Mouse (Mus musculus) embryonic facial prominence, embryonic 13.5 days (tissue): ENCODE measurements around the gene Nedd4. TPM values are rescaled to one million over a fixed set of nuclear protein-coding genes. Genes with fewer than 3 reads are reported as not detected.

Experiments
- ATAC-seq: fragments of 200-750 bp; cut with Nextera tagmentation; 2 replicates; pipeline ENCODE4 v1.8.0; 2017; ENCODE audit warnings: low read depth; ENCODE audit not compliant: insufficient number of reproducible peaks, insufficient read depth, low FRiP score, low TSS enrichment
- H3K27ac ChIP-seq: fragments of 300-500 bp; sonication (generic); 2 replicates; pipeline ENCODE4 v1.5.1; 2015; ENCODE audit warnings: moderate library complexity, mild to moderate bottlenecking, inconsistent platforms
- H3K27me3 ChIP-seq: fragments of 300-500 bp; sonication (generic); 2 replicates; pipeline ENCODE4 v1.6.1; 2015; ENCODE audit warnings: mild to moderate bottlenecking, inconsistent platforms
- H3K36me3 ChIP-seq: fragments of 300-500 bp; sonication (generic); 2 replicates; pipeline ENCODE4 v1.6.1; 2015; ENCODE audit warnings: mild to moderate bottlenecking, inconsistent platforms
- H3K4me1 ChIP-seq: fragments of 300-500 bp; sonication (generic); 2 replicates; pipeline ENCODE4 v1.6.1; 2015; ENCODE audit warnings: inconsistent platforms
- H3K4me2 ChIP-seq: fragments of 300-500 bp; sonication (generic); 2 replicates; pipeline ENCODE4 v1.6.1; 2015; ENCODE audit warnings: moderate library complexity, mild to moderate bottlenecking, inconsistent platforms
- H3K4me3 ChIP-seq: fragments of 300-500 bp; sonication (generic); 2 replicates; pipeline ENCODE4 v1.5.1; 2015; ENCODE audit warnings: mild to moderate bottlenecking, inconsistent platforms
- H3K9ac ChIP-seq: fragments of 300-500 bp; sonication (generic); 2 replicates; pipeline ENCODE4 v1.6.1; 2015; ENCODE audit warnings: mild to moderate bottlenecking, inconsistent platforms
- H3K9me3 ChIP-seq: fragments of 300-500 bp; sonication (generic); 2 replicates; pipeline ENCODE4 v1.6.1; 2016; ENCODE audit warnings: inconsistent platforms
- WGBS: fragments of 180-500 bp; shearing (Covaris S2); methylation state at CpG from one replicate; pipeline ENCODE4 v1.1.7; 2015; ENCODE audit warnings: mixed read lengths; 5-methylcytosine and 5-hydroxymethylcytosine counted together
- polyA plus RNA-seq: library from polyadenylated mRNA; unstranded; fragments of >200 nt; fragmentation: Nextera tagmentation; extraction: Ambion mirVana; gene quantifications from 2 replicates; pipeline ENCODE4 v1.2.1, GENCODE M21; 2015

Gene Nedd4
- 659 and 711 TPM in 2 replicates for polyA plus RNA-seq

- peak within 1 kb of the TSS; percentile 90 for H3K4me2 ChIP-seq
- peak within 1 kb of the TSS; percentile 99 for H3K27ac ChIP-seq
- peak; percentile 86 for ATAC-seq
- H3K9me3 ChIP-seq: no peaks in the 10 kb centered on the region
- WGBS: under 1% methylated on average over 61 of the region's 83 CpGs
- H3K4me3 ChIP-seq: peak within 1 kb of the TSS; percentile 98
- peak within 1 kb of the TSS; percentile 100 for H3K9ac ChIP-seq
- no peaks in the 10 kb centered on the region for H3K27me3 ChIP-seq
- peaks cover 41% of the 10 kb centered on the region for H3K4me1 ChIP-seq
- H3K36me3 ChIP-seq: peaks cover 31% of the 10 kb centered on the region
Measured at GRCm38 (mm10) chr9:72661895-72662661, at the start of gene Nedd4. TSS of gene Nedd4 (plus strand) at chr9:72662346.

GRCm38 (mm10) chr9:72613884-72614283 lies 48.3 kb upstream of the Nedd4 start:
- no peak overlapping the region for H3K27ac ChIP-seq
- no peaks in the 10 kb centered on the region for H3K4me1 ChIP-seq
- peaks cover 50% of the 10 kb centered on the region for H3K36me3 ChIP-seq
- WGBS: 75% methylated on average over 2 of the region's 2 CpGs
- H3K27me3 ChIP-seq: no peaks in the 10 kb centered on the region
- no peak for ATAC-seq
- H3K9me3 ChIP-seq: no peaks in the 10 kb centered on the region
- no peak overlapping the region for H3K9ac ChIP-seq
- H3K4me2 ChIP-seq: no peak overlapping the region
- H3K4me3 ChIP-seq: no peak overlapping the region

GRCm38 (mm10) chr9:72614786-72615480 lies 47.2 kb upstream of the Nedd4 start:
- H3K27ac ChIP-seq: peak overlapping the region; percentile 51; the same call in 1 of the 2 replicates
- 72% methylated on average over 6 of the region's 6 CpGs for WGBS

GRCm38 (mm10) chr9:72618037-72618436 lies 44.1 kb upstream of the Nedd4 start:
- Histone ChIP-seq H3K36me3 (peaks cover 46% of the 10 kb centered on the region), H3K4me3 (no peak overlapping the region)
- 85% methylated on average over 3 of the region's 3 CpGs for WGBS

More at GRCm38 (mm10) chr9:72614786-72615480, 47.2 kb upstream of the Nedd4 start:
- H3K9me3 ChIP-seq: no peaks in the 10 kb centered on the region
- H3K27me3 ChIP-seq: no peaks in the 10 kb centered on the region
- H3K4me3 ChIP-seq: no peak overlapping the region
- H3K4me1 ChIP-seq: no peaks in the 10 kb centered on the region
- H3K36me3 ChIP-seq: peaks cover 60% of the 10 kb centered on the region
- ATAC-seq: no peak
- no peak overlapping the region for H3K4me2 ChIP-seq
- H3K9ac ChIP-seq: no peak overlapping the region

GRCm38 (mm10) chr9:72623605-72624004 lies 38.5 kb upstream of the Nedd4 start:
- Histone ChIP-seq H3K9ac (no peak overlapping the region), H3K9me3 (no peaks in the 10 kb centered on the region), H3K4me3 (no peak overlapping the region), H3K27ac (no peak overlapping the region), H3K36me3 (peaks cover 19% of the 10 kb centered on the region), H3K27me3 (no peaks in the 10 kb centered on the region), H3K4me2 (no peak overlapping the region), H3K4me1 (peaks cover 7% of the 10 kb centered on the region)
- WGBS: 79% methylated on average over 1 of the region's 1 CpGs
- no peak for ATAC-seq

More at GRCm38 (mm10) chr9:72618037-72618436, 44.1 kb upstream of the Nedd4 start:
- Histone ChIP-seq H3K9me3 (no peaks in the 10 kb centered on the region), H3K27ac (no peak overlapping the region), H3K9ac (no peak overlapping the region), H3K27me3 (no peaks in the 10 kb centered on the region), H3K4me2 (no peak overlapping the region), H3K4me1 (no peaks in the 10 kb centered on the region)
- ATAC-seq: no peak

- H3K9ac ChIP-seq: no peak overlapping the region
Measured at GRCm38 (mm10) chr9:72627598-72627997, 34.5 kb upstream of the Nedd4 start.

GRCm38 (mm10) chr9:72628591-72628990 lies 33.6 kb upstream of the Nedd4 start:
- no peaks in the 10 kb centered on the region for H3K27me3 ChIP-seq
- H3K4me3 ChIP-seq: no peak overlapping the region
- 14% methylated on average over 2 of the region's 2 CpGs for WGBS
- H3K4me1 ChIP-seq: peaks cover 9% of the 10 kb centered on the region
- no peak overlapping the region for H3K9ac ChIP-seq
- ATAC-seq: no peak
- H3K27ac ChIP-seq: peak overlapping the region; percentile 29
- H3K36me3 ChIP-seq: 0 out of 2 replicates have a peak, but pooled peaks cover 3% of the 10 kb centered on the region
- no peaks in the 10 kb centered on the region for H3K9me3 ChIP-seq
- H3K4me2 ChIP-seq: no peak overlapping the region

More at GRCm38 (mm10) chr9:72627598-72627997, 34.5 kb upstream of the Nedd4 start:
- Histone ChIP-seq H3K27ac (no peak overlapping the region), H3K4me3 (no peak overlapping the region), H3K36me3 (0 out of 2 replicates have a peak, but pooled peaks cover 4% of the 10 kb centered on the region), H3K4me2 (no peak overlapping the region), H3K9me3 (no peaks in the 10 kb centered on the region), H3K27me3 (no peaks in the 10 kb centered on the region), H3K4me1 (peaks cover 9% of the 10 kb centered on the region)
- no peak for ATAC-seq
- 52% methylated on average over 1 of the region's 1 CpGs for WGBS

GRCm38 (mm10) chr9:72632198-72632597 lies 29.9 kb upstream of the Nedd4 start:
- 58% methylated on average over 1 of the region's 1 CpGs for WGBS
- Histone ChIP-seq H3K4me3 (no peak overlapping the region), H3K9me3 (no peaks in the 10 kb centered on the region), H3K4me1 (peaks cover 9% of the 10 kb centered on the region), H3K9ac (no peak overlapping the region), H3K27ac (no peak overlapping the region), H3K4me2 (no peak overlapping the region), H3K36me3 (no peaks in the 10 kb centered on the region), H3K27me3 (no peaks in the 10 kb centered on the region)
- no peak for ATAC-seq

- Histone ChIP-seq H3K9me3 (no peaks in the 10 kb centered on the region), H3K4me3 (no peak overlapping the region), H3K4me2 (no peak overlapping the region), H3K36me3 (no peaks in the 10 kb centered on the region), H3K27ac (no peak overlapping the region), H3K27me3 (no peaks in the 10 kb centered on the region), H3K4me1 (peaks cover 12% of the 10 kb centered on the region), H3K9ac (no peak overlapping the region)
- ATAC-seq: no peak
Measured at GRCm38 (mm10) chr9:72635134-72635533, 27.0 kb upstream of the Nedd4 start.

GRCm38 (mm10) chr9:72636547-72636946 lies 25.6 kb upstream of the Nedd4 start:
- H3K9me3 ChIP-seq: no peaks in the 10 kb centered on the region
- H3K9ac ChIP-seq: no peak overlapping the region
- H3K4me3 ChIP-seq: no peak overlapping the region
- no peak for ATAC-seq
- no peak overlapping the region for H3K4me2 ChIP-seq
- no peaks in the 10 kb centered on the region for H3K36me3 ChIP-seq
- WGBS: 87% methylated on average over 7 of the region's 7 CpGs
- no peaks in the 10 kb centered on the region for H3K27me3 ChIP-seq
- no peak overlapping the region for H3K27ac ChIP-seq
- peaks cover 26% of the 10 kb centered on the region for H3K4me1 ChIP-seq

- no peak for ATAC-seq
- H3K4me2 ChIP-seq: no peak overlapping the region
- no peak overlapping the region for H3K4me3 ChIP-seq
- no peak overlapping the region for H3K9ac ChIP-seq
- WGBS: 76% methylated on average over 8 of the region's 8 CpGs
- no peaks in the 10 kb centered on the region for H3K9me3 ChIP-seq
- no peaks in the 10 kb centered on the region for H3K36me3 ChIP-seq
- no peaks in the 10 kb centered on the region for H3K27me3 ChIP-seq
- H3K4me1 ChIP-seq: peaks cover 26% of the 10 kb centered on the region
- H3K27ac ChIP-seq: no peak overlapping the region; the same call in 1 of the 2 replicates
Measured at GRCm38 (mm10) chr9:72637243-72637642, 24.9 kb upstream of the Nedd4 start.
